Mouse (Mus musculus) hindbrain, embryonic 14.5 days (tissue): ENCODE measurements around the gene Hddc3. TPM values are rescaled to one million over a fixed set of nuclear protein-coding genes. Genes with fewer than 3 reads are reported as not detected.
"Not testable (repeated sequence)": the region's sequence is repeated elsewhere in the genome, so short reads cannot be mapped to it uniquely, and the experiment has no call there.

Source experiments
- ATAC-seq: fragments of 200-750 bp; cut with Nextera tagmentation; 2 replicates; pipeline ENCODE4 v1.8.0; 2017; ENCODE audit warnings: moderate number of reproducible peaks, mild to moderate bottlenecking, moderate TSS enrichment, moderate library complexity; ENCODE audit not compliant: low FRiP score
- DNase-seq: peaks from one replicate; pipeline ENCODE4 v3.0.0-alpha.2; 2015; ENCODE audit warnings: low spot score
- H3K27ac ChIP-seq: fragments of 300-500 bp; sonication (generic); 2 replicates; pipeline ENCODE4 v1.5.1; 2014; ENCODE audit warnings: mild to moderate bottlenecking, moderate library complexity
- H3K27me3 ChIP-seq: fragments of 300-500 bp; sonication (generic); 2 replicates; pipeline ENCODE4 v1.6.1; 2014; ENCODE audit warnings: mild to moderate bottlenecking, low read length, mixed read lengths; ENCODE audit not compliant: control insufficient read depth, insufficient read depth
- H3K36me3 ChIP-seq: fragments of 300-500 bp; sonication (generic); replicated peaks from 2 replicates; pipeline ENCODE4 v1.6.1; 2014; ENCODE audit not compliant: control insufficient read depth, insufficient read depth
- H3K4me1 ChIP-seq: fragments of 300-500 bp; sonication (generic); replicated peaks from 2 replicates; pipeline ENCODE4 v1.6.1; 2014; ENCODE audit warnings: antibody characterized with exemption, low read length, mixed read lengths; ENCODE audit not compliant: control insufficient read depth, insufficient read depth
- H3K4me2 ChIP-seq: fragments of 300-500 bp; sonication (generic); replicated peaks from 2 replicates; pipeline ENCODE4 v1.6.1; 2014; ENCODE audit warnings: mild to moderate bottlenecking, moderate library complexity
- H3K4me3 ChIP-seq: fragments of 300-500 bp; sonication (generic); replicated peaks from 2 replicates; pipeline ENCODE4 v1.5.1; 2014; ENCODE audit warnings: mild to moderate bottlenecking, low read length
- H3K9ac ChIP-seq: fragments of 300-500 bp; sonication (generic); 2 replicates; pipeline ENCODE4 v1.6.1; 2014
- H3K9me3 ChIP-seq: fragments of 300-500 bp; sonication (generic); 2 replicates; pipeline ENCODE4 v1.6.1; 2016; ENCODE audit warnings: low read length; ENCODE audit not compliant: control insufficient read depth
- WGBS: fragments of 180-500 bp; shearing (Covaris S2); extraction: QIAGEN DNeasy Blood & Tissue Kit; methylation state at CpG from one replicate; pipeline ENCODE4 v1.1.7; 2014; 5-methylcytosine and 5-hydroxymethylcytosine counted together
- polyA plus RNA-seq: library from polyadenylated mRNA; unstranded; fragments of >200 nt; fragmentation: Nextera tagmentation; extraction: Ambion mirVana; gene quantifications from 2 replicates; pipeline ENCODE4 v1.2.1, GENCODE M21; 2014

Hddc3 gene
- polyA plus RNA-seq, 1 experiment from 2014 or later, result 23.4 TPM

DNA sequence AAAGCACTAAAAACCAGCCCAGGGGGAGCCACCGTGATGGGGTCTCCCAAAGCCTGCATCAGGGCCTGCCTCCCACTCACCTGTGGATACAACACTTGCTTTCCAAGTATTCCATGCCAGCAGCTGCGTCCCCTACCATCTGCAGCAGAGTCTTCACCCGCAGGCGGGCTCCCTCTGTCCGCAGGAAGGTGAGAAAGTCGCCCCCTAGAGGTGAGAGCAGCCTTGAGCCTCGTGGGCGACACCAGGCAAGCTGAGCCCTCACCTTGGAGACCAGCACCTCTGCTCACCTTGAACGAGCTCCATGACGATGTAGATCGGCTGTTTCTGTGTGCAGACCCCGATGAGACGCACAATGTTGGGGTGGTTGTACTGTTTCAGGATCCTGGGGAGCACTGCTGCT lies 36.6 kb downstream of the Hddc3 start:
- ATAC-seq (no peak), DNase-seq (no peak)
- H3K4me2 ChIP-seq, result no peak overlapping the region
- H3K9ac ChIP-seq, result no peak overlapping the region
- no peaks in the 10 kb centered on the region for H3K36me3 ChIP-seq
- H3K9me3 ChIP-seq, result no peaks in the 10 kb centered on the region
- H3K4me1 ChIP-seq, result no peaks in the 10 kb centered on the region; the same call in 1 of the 2 replicates
- H3K4me3 ChIP-seq, result no peak overlapping the region
- WGBS, result 59% methylated on average over 13 of the region's 13 CpGs
- H3K27ac ChIP-seq, result no peak overlapping the region
- H3K27me3 ChIP-seq, result 0 out of 2 replicates have a peak, but pooled peaks cover 5% of the 10 kb centered on the region

DNA sequence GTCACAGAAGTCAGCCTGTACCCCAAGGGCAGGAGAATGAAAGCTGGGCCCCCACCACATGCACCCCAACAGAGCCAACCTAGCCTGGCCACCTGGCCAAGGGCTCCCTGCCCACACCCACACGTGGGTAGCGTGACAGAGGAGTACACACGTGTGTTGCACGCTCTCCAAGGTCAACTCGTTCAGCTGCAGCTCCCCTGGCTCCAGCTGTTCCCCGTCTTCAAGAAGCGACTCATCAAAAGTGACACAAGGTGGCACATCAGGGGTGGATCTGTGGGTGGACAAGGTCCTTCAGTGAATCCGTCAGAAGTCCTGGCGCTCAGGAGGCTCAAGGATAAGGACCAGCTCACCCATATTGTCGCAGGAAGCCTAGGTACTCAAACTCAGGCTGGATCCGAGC lies 40.0 kb downstream of the Hddc3 start:
- no peak overlapping the region for H3K9ac ChIP-seq
- H3K4me1 ChIP-seq, result no peaks in the 10 kb centered on the region
- no peak overlapping the region for H3K4me3 ChIP-seq
- 69% methylated on average over 11 of the region's 11 CpGs for whole genome bisulfite sequencing
- H3K4me2 ChIP-seq, result no peak overlapping the region
- no peaks in the 10 kb centered on the region for H3K36me3 ChIP-seq
- H3K27ac ChIP-seq, result no peak overlapping the region
- H3K27me3 ChIP-seq, result 0 out of 2 replicates have a peak, but pooled peaks cover 5% of the 10 kb centered on the region
- ATAC-seq (no peak), DNase-seq (no peak)
- H3K9me3 ChIP-seq, result no peaks in the 10 kb centered on the region

DNA sequence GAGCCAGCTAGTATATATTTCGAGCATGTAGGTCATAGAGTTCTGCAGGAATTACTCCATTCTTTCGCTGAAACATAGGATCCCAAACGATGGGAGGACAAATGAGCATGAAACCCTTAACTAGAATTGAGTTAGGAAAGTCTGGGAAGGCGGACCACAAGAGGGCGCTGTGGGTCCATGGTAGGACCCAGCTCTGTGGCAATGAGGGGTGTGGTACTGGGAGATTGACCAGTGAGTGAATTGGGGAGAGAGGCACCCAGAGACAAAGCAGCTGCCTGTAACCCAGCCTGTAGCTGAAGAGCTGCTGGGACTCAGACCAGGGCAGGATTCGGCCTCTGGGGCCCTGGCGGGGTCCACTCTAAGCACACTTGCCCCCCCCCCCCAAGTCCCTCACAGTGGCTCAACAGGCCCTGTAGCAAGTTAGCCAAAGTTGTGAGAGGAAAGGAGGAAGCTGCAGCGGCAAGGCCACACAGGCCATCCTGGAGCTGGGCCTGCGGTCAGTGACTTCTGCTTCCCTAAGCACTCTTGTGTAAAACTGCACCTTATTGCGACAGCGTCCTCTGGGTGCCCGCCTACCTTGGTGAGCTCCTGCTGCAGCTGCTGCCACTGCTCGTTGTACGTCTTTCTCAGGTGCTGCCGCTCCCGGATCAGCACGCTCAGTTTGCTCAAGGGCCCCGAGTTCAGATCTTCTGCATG lies 43.5 kb downstream of the Hddc3 start:
- H3K36me3 ChIP-seq, result peaks cover 17% of the 10 kb centered on the region
- no peaks in the 10 kb centered on the region for H3K4me1 ChIP-seq
- H3K9ac ChIP-seq, result no peak overlapping the region
- 33% methylated on average over 18 of the region's 18 CpGs for WGBS
- H3K27me3 ChIP-seq, result 0 out of 2 replicates have a peak, but pooled peaks cover 5% of the 10 kb centered on the region
- H3K27ac ChIP-seq, result no peak overlapping the region
- H3K9me3 ChIP-seq, result no peaks in the 10 kb centered on the region
- peak; percentile 75 for ATAC-seq
- peak overlapping the region; percentile 36; the same call in 1 of the 2 replicates for H3K4me2 ChIP-seq
- H3K4me3 ChIP-seq, result no peak overlapping the region
- peak; percentile 90 for DNase-seq

DNA sequence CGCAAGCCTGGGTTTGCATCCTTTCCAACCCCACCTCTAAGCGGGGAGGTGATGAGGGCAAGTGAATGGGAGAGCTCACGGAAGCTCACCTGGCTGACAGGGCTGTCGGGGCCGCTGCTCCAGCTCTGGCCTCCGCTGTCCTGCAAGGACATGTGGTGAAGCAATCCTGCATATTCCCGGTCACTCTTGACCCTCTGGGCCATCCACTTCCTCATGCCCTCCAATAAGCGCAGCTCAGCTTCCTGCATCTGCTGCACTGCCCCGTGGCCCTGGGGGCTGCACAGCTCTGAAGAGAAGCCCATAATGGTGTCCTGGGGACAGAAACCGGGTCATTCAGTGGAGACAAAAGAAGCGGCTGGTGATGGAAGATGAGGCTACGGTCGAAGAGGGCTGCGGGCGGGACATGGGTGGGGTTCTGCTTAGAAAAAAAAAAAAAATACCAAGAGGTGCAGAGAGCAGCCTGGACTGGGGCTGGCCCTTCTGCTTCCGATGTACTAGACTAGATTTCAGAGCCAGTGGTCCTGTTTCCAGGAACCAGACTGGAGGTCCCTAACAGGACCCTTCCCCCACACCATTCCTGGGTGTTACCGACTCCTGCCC lies 44.2 kb downstream of the Hddc3 start:
- WGBS, result 24% methylated on average over 17 of the region's 17 CpGs
- Histone ChIP-seq H3K4me3 (peak overlapping the region; percentile 15), H3K27me3 (no peaks in the 10 kb centered on the region), H3K9me3 (no peaks in the 10 kb centered on the region), H3K36me3 (peaks cover 25% of the 10 kb centered on the region), H3K9ac (peak overlapping the region; percentile 41), H3K4me2 (peak overlapping the region; percentile 36), H3K27ac (no peak overlapping the region), H3K4me1 (no peaks in the 10 kb centered on the region)
- DNase-seq (no peak), ATAC-seq (no peak)

DNA sequence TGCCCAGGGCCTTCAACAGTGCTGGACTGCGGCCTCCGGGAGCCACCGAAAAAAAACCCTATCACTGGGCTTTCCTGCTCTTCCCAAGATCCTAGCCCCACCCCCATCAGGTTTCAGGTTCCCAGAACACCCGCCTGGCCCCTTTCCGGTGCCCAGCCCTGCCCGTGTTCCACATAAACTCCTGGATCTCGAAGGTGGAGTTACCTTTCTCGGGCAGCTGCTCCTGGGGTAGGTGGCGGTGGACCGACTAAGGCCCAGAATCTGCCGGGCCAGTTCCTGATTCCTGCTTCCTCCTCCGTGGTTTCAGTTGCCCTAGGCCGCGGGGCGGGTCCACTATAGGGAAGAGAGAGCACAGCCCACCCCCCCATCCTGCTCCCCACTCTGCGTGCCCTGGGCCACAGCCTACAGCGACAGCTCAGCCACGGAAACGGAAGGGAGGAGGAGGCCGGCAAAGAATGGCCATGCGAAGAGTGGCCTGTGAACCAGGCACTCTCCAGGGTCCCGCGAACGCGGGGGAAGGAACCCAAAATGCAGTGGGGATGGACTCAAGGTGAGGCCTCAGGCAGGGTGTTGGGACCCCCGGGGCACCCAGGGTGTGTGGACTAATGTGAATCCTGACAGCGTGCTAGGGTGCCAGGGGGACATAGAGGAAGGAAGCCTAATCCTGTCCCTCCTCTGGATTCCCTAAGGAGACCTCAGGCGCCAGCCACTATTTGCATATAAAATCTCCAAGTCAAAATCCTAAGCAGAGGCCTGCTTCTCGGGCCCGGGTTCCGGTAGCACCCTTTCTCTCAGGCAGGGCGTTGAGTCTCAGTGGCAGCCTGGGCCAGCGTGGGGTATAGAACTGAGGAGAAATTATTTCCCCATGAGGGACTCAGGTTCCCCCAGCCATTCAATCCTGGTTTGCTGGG lies 45.0 kb downstream of the Hddc3 start, which contains the start of gene Fes:
Gene Fes, minus strand, starts transcription at position 314 of the 911 bp plus-strand sequence.
- Histone ChIP-seq H3K36me3 (peaks cover 32% of the 10 kb centered on the region), H3K4me2 (peak within 1 kb of the TSS; percentile 36), H3K27ac (no peak within 1 kb of the TSS), H3K27me3 (no peaks in the 10 kb centered on the region), H3K9ac (peak within 1 kb of the TSS; percentile 41), H3K4me3 (peak within 1 kb of the TSS; percentile 15), H3K4me1 (no peaks in the 10 kb centered on the region), H3K9me3 (no peaks in the 10 kb centered on the region)
- DNase-seq, result no peak
- 11% methylated on average over 33 of the region's 33 CpGs for WGBS
- peak; percentile 37; the same call in 1 of the 2 replicates for ATAC-seq

DNA sequence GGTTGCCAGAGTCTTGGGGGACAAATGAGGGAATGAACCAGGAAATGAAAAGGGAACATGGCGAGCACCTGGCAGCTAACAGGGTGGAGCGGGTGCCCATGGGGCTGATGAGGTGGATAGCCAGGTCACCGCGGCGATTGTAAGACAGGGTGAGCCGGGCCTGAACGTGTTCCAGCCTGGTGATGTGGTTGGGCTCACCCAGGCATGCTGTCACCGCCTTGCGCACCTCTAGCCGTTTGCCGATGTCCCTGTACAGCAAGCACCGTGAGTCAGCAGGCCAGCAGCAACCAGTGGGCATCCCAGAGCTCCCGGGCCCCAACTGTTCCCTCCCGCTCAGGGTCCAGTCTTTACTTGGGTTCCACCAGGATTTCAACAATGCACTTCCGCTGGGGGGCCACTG lies 49.2 kb downstream of the Hddc3 start:
- no peak overlapping the region for H3K27ac ChIP-seq
- no peaks in the 10 kb centered on the region for H3K9me3 ChIP-seq
- no peak overlapping the region for H3K4me3 ChIP-seq
- 92% methylated on average over 15 of the region's 15 CpGs for WGBS
- no peak overlapping the region for H3K9ac ChIP-seq
- peaks cover 69% of the 10 kb centered on the region for H3K36me3 ChIP-seq
- DNase-seq (no peak), ATAC-seq (no peak)
- no peaks in the 10 kb centered on the region for H3K27me3 ChIP-seq
- H3K4me2 ChIP-seq, result no peak overlapping the region
- no peaks in the 10 kb centered on the region for H3K4me1 ChIP-seq

DNA sequence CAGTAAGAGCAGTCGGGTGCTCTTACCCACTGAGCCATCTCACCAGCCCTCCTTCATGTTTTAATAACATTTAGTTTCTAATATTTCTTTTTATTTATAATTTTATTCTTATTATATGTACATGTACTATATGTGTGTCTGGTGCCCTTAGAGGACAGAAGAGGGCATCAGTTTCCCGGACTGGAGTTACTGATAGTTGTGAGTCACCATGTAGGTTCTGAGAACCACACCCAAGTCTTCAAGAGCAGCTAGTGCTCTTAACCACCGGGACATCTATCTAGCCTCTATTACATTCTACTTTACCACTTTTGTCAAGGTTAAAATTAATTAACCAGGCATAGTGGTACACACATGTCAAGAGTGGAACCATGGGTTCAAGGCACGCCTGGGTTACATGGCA lies 51.7 kb downstream of the Hddc3 start:
- ATAC-seq, result no peak
- Histone ChIP-seq H3K9me3 (no peaks in the 10 kb centered on the region), H3K4me3 (no peak overlapping the region), H3K27me3 (no peaks in the 10 kb centered on the region), H3K9ac (no peak overlapping the region), H3K4me2 (no peak overlapping the region), H3K27ac (no peak overlapping the region), H3K36me3 (peaks cover 81% of the 10 kb centered on the region), H3K4me1 (no peaks in the 10 kb centered on the region)
- no peak for DNase-seq
- 94% methylated on average over 4 of the region's 4 CpGs for whole genome bisulfite sequencing

DNA sequence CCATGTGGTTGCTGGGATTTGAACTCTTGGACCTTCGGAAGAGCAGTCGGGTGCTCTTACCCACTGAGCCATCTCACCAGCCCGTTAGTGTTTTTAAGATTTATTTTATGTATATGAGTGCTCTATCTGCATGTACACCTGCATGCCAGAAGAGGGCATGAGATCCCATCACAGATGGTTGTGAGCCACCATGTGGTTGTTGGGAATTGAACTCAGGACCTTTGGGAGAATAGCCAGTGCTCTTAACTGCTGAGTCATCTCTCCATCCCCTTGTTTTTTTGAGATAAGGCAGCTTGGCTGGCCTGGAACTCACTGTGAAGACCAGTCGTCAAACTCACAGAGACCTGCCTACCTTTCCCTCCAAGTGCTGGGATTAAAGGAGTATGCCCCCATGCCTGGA lies 53.5 kb downstream of the Hddc3 start:
- H3K27me3 ChIP-seq, H3K4me3 ChIP-seq, H3K27ac ChIP-seq, DNase-seq, ATAC-seq, H3K4me2 ChIP-seq, H3K9me3 ChIP-seq, H3K9ac ChIP-seq: not testable (repeated sequence)
- H3K36me3 ChIP-seq, result peaks cover 63% of the 10 kb centered on the region
- H3K4me1 ChIP-seq, result peaks cover 13% of the 10 kb centered on the region
- WGBS, result 90% methylated on average over 4 of the region's 4 CpGs

DNA sequence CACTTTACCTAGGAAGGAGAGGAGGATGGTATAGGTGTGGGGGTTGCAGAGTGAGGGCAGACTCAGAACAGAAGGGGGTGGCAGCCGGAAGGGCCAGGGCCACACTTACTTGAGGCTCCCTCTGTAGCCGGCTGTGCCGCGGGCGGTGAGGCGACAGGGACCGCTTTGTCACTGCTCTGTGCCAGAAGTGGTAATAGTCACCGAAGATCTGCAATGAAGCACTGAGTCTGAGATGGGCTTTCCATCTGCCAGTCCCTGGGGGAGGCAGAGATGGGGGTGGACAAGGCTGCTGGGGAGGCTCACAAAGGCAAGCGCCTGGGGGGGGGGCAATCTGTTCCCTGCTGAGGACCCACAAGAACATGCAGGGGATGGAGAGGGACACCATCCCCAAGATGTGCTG lies 55.1 kb downstream of the Hddc3 start:
- no peak overlapping the region for H3K27ac ChIP-seq
- H3K9ac ChIP-seq, result no peak overlapping the region
- H3K27me3 ChIP-seq, result no peaks in the 10 kb centered on the region
- no peak overlapping the region for H3K4me2 ChIP-seq
- no peak overlapping the region for H3K4me3 ChIP-seq
- no peak for ATAC-seq
- peaks cover 48% of the 10 kb centered on the region for H3K36me3 ChIP-seq
- WGBS, result 88% methylated on average over 9 of the region's 9 CpGs
- H3K4me1 ChIP-seq, result peaks cover 16% of the 10 kb centered on the region
- no peak for DNase-seq
- H3K9me3 ChIP-seq, result no peaks in the 10 kb centered on the region
